ENCODE assay signal across 14 mouse cellular contexts in genomic region chr13:73476259-73476658, GRCm38 (mm10). TPM values are rescaled to one million over a fixed set of nuclear protein-coding genes. Genes with fewer than 3 reads are reported as not detected.
DNase-seq lines count a peak whose midpoint lies in the region; ATAC-seq lines count a peak whose summit lies in the region.
"Had no signal": no experiment of that assay in that cellular context is flagged by ENCODE, and none has a peak within 500 bp of the region (broad histone marks: within the 10 kb centered on the region; RNA-seq: fewer than 3 reads in every experiment).

No protein-coding gene starts in this region.

- ATAC-seq in erythroblast, adult 5-6 weeks (replicated peaks; ENCODE audit: low FRiP score, poor library complexity, severe bottlenecking): no peak
- peak; percentile 94 for ATAC-seq in granulocyte monocyte progenitor cell, adult 5-6 weeks (replicated peaks; ENCODE audit: poor library complexity, severe bottlenecking)

- peaks cover 100% of the 10 kb centered on the region for H3K4me1 ChIP-seq in erythroblast, embryonic 14.5 days (ENCODE audit: control insufficient read depth)
- peaks cover 96% of the 10 kb centered on the region for H3K4me1 ChIP-seq in megakaryocyte, embryonic 14.5 days

- peaks cover 100% of the 10 kb centered on the region for H3K36me3 ChIP-seq in erythroblast, embryonic 14.5 days (ENCODE audit: control insufficient read depth)
- peaks cover 36% of the 10 kb centered on the region for H3K36me3 ChIP-seq in megakaryocyte, embryonic 14.5 days (replicated peaks; ENCODE audit: low read length)
- H3K36me3 ChIP-seq: embryonic facial prominence, embryonic 15.5 days had no signal

- H3K4me3 ChIP-seq in erythroblast, embryonic 14.5 days (replicated peaks): peak overlapping the region; percentile 7
- peak overlapping the region; percentile 33 for H3K4me3 ChIP-seq in megakaryocyte, embryonic 14.5 days (replicated peaks)
- H3K4me3 ChIP-seq: embryonic facial prominence, embryonic 15.5 days; hindbrain, embryonic 13.5 days had no signal

- no peaks in the 10 kb centered on the region for H3K9me3 ChIP-seq in erythroblast, embryonic 14.5 days (ENCODE audit: control insufficient read depth, low read length)
- H3K9me3 ChIP-seq in megakaryocyte, embryonic 14.5 days: no peaks in the 10 kb centered on the region
- H3K9me3 ChIP-seq: embryonic facial prominence, embryonic 15.5 days; hindbrain, embryonic 13.5 days had no signal

- no peaks in the 10 kb centered on the region for H3K27me3 ChIP-seq in erythroblast, embryonic 14.5 days (ENCODE audit: control insufficient read depth)
- no peaks in the 10 kb centered on the region for H3K27me3 ChIP-seq in megakaryocyte, embryonic 14.5 days (replicated peaks)
- H3K27me3 ChIP-seq: embryonic facial prominence, embryonic 15.5 days; hindbrain, embryonic 13.5 days had no signal

- intact Hi-C loops in left cerebral cortex, postnatal 4 days (cut with DNase I): no loop called here

- DNase-seq in left cerebral cortex, postnatal 4 days: peak; percentile 26
- no peak for DNase-seq in left cerebral cortex, adult 11 months (ENCODE audit: low spot score)
- no peak for DNase-seq in yolk sac, embryonic 10.5 days (ENCODE audit: low spot score)
- DNase-seq in thymus, postnatal 25 days: no peak
- DNase-seq: heart, adult 18-20 months; kidney, adult 8-10 months; right cerebral cortex, postnatal 25 days; thymus, adult 2 months had no signal

RNA-seq across cellular contexts. Expression of gene Lpcat1, which starts 9.3 kb away (rescaled TPM):
- polyA plus RNA-seq in erythroblast, embryonic 14.5 days (2012): 11.1 and 15.4 TPM in 2 replicates
- 72.5 and 89.3 TPM in 2 replicates for total RNA-seq in erythroblast, adult 5-6 weeks (2015; ENCODE audit: low replicate concordance)
- 176 and 246 TPM in 2 replicates for total RNA-seq in erythroblast, adult 5-6 weeks (2017; ENCODE audit: low replicate concordance)
- total RNA-seq in left cerebral cortex, postnatal 4 days (2021): 100 to 1,000 TPM in 1 of 2 experiments, 10 to 100 TPM in 1; 95.5 to 106 TPM
- total RNA-seq in granulocyte monocyte progenitor cell, adult 5-6 weeks (2014; fragmentation: Nextera tagmentation): 16.0 and 19.0 TPM in 2 replicates
- 19.8 and 32.3 TPM in 2 replicates for total RNA-seq in granulocyte monocyte progenitor cell, adult 5-6 weeks (2017)
- 1.8 and 3.8 TPM in 2 replicates for polyA plus RNA-seq in megakaryocyte, embryonic 14.5 days (2012; ENCODE audit: insufficient read depth, low replicate concordance)
